Mouse (Mus musculus) splenic B cell, adult 2 months (primary cell): ENCODE results near the gene Ddx31.

Source experiments
- DNase-seq: peaks from one replicate; pipeline ENCODE4 v3.0.0-alpha.2; 2011; ENCODE audit warnings: low read depth, low spot score
- H3K27me3 ChIP-seq: 2 replicates; pipeline ENCODE4 v1.6.1; 2012; ENCODE audit warnings: mild to moderate bottlenecking, low read length, moderate library complexity, mixed read lengths; ENCODE audit not compliant: control insufficient read depth, poor library complexity, insufficient read depth, severe bottlenecking
- H3K36me3 ChIP-seq: 2 replicates; pipeline ENCODE4 v1.6.1; 2012; ENCODE audit warnings: mild to moderate bottlenecking, low read length, moderate library complexity, mixed read lengths; ENCODE audit not compliant: control insufficient read depth, poor library complexity, insufficient read depth, severe bottlenecking

Gene Ddx31

GRCm38 (mm10) chr2:28893526-28893925 is 53.3 kb downstream of the Ddx31 start:
- no peaks in the 10 kb centered on the region for H3K27me3 ChIP-seq
- H3K36me3 ChIP-seq, result peaks cover 3% of the 10 kb centered on the region
- DNase-seq, result no peak

- DNase-seq, result no peak
- H3K27me3 ChIP-seq, result no peaks in the 10 kb centered on the region
These were observed 55.7 kb downstream of the Ddx31 start for GRCm38 (mm10) chr2:28895876-28896275.

GRCm38 (mm10) chr2:28897340-28897899 is 57.2 kb downstream of the Ddx31 start:
- peaks cover 6% of the 10 kb centered on the region for H3K36me3 ChIP-seq
- no peaks in the 10 kb centered on the region for H3K27me3 ChIP-seq
- DNase-seq, result no peak

More at GRCm38 (mm10) chr2:28895876-28896275, 55.7 kb downstream of the Ddx31 start:
- peaks cover 5% of the 10 kb centered on the region for H3K36me3 ChIP-seq

- Histone ChIP-seq H3K36me3 (peaks cover 5% of the 10 kb centered on the region), H3K27me3 (no peaks in the 10 kb centered on the region)
- no peak for DNase-seq
These were observed 62.1 kb downstream of the Ddx31 start for GRCm38 (mm10) chr2:28902291-28902690.

GRCm38 (mm10) chr2:28903871-28904270 is 63.7 kb downstream of the Ddx31 start:
- no peak for DNase-seq
- Histone ChIP-seq H3K36me3 (peaks cover 5% of the 10 kb centered on the region), H3K27me3 (no peaks in the 10 kb centered on the region)

GRCm38 (mm10) chr2:28904786-28905185 is 64.6 kb downstream of the Ddx31 start:
- H3K27me3 ChIP-seq, result no peaks in the 10 kb centered on the region
- DNase-seq, result no peak
- peaks cover 4% of the 10 kb centered on the region for H3K36me3 ChIP-seq

- peaks cover 3% of the 10 kb centered on the region for H3K36me3 ChIP-seq
- H3K27me3 ChIP-seq, result no peaks in the 10 kb centered on the region
- DNase-seq, result no peak
These were observed 65.4 kb downstream of the Ddx31 start for GRCm38 (mm10) chr2:28905561-28905960.

GRCm38 (mm10) chr2:28907691-28908388 is 67.6 kb downstream of the Ddx31 start:
- no peaks in the 10 kb centered on the region; the same call in 1 of the 2 replicates for H3K27me3 ChIP-seq
- DNase-seq, result no peak
- H3K36me3 ChIP-seq, result no peaks in the 10 kb centered on the region; the same call in 1 of the 2 replicates

GRCm38 (mm10) chr2:28908389-28909153 is 68.4 kb downstream of the Ddx31 start:
- no peak for DNase-seq

GRCm38 (mm10) chr2:28909186-28909817 is 69.1 kb downstream of the Ddx31 start:
- H3K36me3 ChIP-seq, result no peaks in the 10 kb centered on the region; the same call in 1 of the 2 replicates
- DNase-seq, result no peak
- no peaks in the 10 kb centered on the region; the same call in 1 of the 2 replicates for H3K27me3 ChIP-seq

More at GRCm38 (mm10) chr2:28908389-28909153, 68.4 kb downstream of the Ddx31 start:
- Histone ChIP-seq H3K27me3 (no peaks in the 10 kb centered on the region; the same call in 1 of the 2 replicates), H3K36me3 (no peaks in the 10 kb centered on the region; the same call in 1 of the 2 replicates)

- H3K36me3 ChIP-seq, result no peaks in the 10 kb centered on the region; the same call in 1 of the 2 replicates
- DNase-seq, result no peak
These were observed 69.9 kb downstream of the Ddx31 start for GRCm38 (mm10) chr2:28909818-28910710.

GRCm38 (mm10) chr2:28910877-28911276 is 70.7 kb downstream of the Ddx31 start:
- H3K36me3 ChIP-seq, result no peaks in the 10 kb centered on the region; the same call in 1 of the 2 replicates
- no peak for DNase-seq

More at GRCm38 (mm10) chr2:28909818-28910710, 69.9 kb downstream of the Ddx31 start:
- no peaks in the 10 kb centered on the region; the same call in 1 of the 2 replicates for H3K27me3 ChIP-seq

GRCm38 (mm10) chr2:28911331-28912038 is 71.3 kb downstream of the Ddx31 start:
- DNase-seq, result no peak
- H3K27me3 ChIP-seq, result peaks cover 2% of the 10 kb centered on the region
- no peaks in the 10 kb centered on the region; the same call in 1 of the 2 replicates for H3K36me3 ChIP-seq

More at GRCm38 (mm10) chr2:28910877-28911276, 70.7 kb downstream of the Ddx31 start:
- H3K27me3 ChIP-seq, result peaks cover 1% of the 10 kb centered on the region
